Mouse (Mus musculus) liver, embryonic 14.5 days (tissue): ENCODE measurements around the gene Tmprss9. TPM values are rescaled to one million over a fixed set of nuclear protein-coding genes. Genes with fewer than 3 reads are reported as not detected.

Experiments
- ATAC-seq: fragments of 200-750 bp; cut with Nextera tagmentation; 2 replicates; pipeline ENCODE4 v1.8.0; 2017; ENCODE audit warnings: moderate number of reproducible peaks, mild to moderate bottlenecking, moderate library complexity; ENCODE audit not compliant: insufficient read depth
- DNase-seq, 3 experiments: peaks; one replicate each; pipeline ENCODE4 v3.0.0-alpha.2; 2012 to 2013; ENCODE audit warnings: low read depth in 3 of 3, low spot score in 3 of 3
- H3K27ac ChIP-seq: fragments of 300-500 bp; sonication (generic); 2 replicates; pipeline ENCODE4 v1.5.1; 2014; ENCODE audit warnings: moderate library complexity, mild to moderate bottlenecking, control low read depth, inconsistent platforms
- H3K27me3 ChIP-seq: fragments of 300-500 bp; sonication (generic); 2 replicates; pipeline ENCODE4 v1.6.1; 2014; ENCODE audit warnings: mild to moderate bottlenecking, low read length, moderate library complexity; ENCODE audit not compliant: control insufficient read depth, insufficient read depth
- H3K36me3 ChIP-seq: fragments of 300-500 bp; sonication (generic); replicated peaks from 2 replicates; pipeline ENCODE4 v1.6.1; 2014; ENCODE audit warnings: low read depth; ENCODE audit not compliant: control insufficient read depth, insufficient read depth
- H3K4me1 ChIP-seq, 2 experiments: fragments of 200-500 bp in 1 of 2; fragments of 300-500 bp in 1 of 2; sonication (generic) in 1 of 2; replicated peaks; 2 replicates each; pipeline ENCODE4 v1.6.1; 2012 to 2014; ENCODE audit warnings: antibody characterized with exemption in 1 of 2, inconsistent platforms in 1 of 2, low read length in 1 of 2; ENCODE audit not compliant: control insufficient read depth in 2 of 2, insufficient read depth in 2 of 2
- H3K4me2 ChIP-seq: fragments of 300-500 bp; sonication (generic); 2 replicates; pipeline ENCODE4 v1.6.1; 2014; ENCODE audit warnings: low read depth, mild to moderate bottlenecking, control low read depth, moderate library complexity
- H3K4me3 ChIP-seq, 2 experiments: fragments of 200-500 bp in 1 of 2; fragments of 300-500 bp in 1 of 2; sonication (generic) in 1 of 2; 2 replicates each; pipeline ENCODE4 v1.5.1; 2012 to 2014; ENCODE audit warnings: low read depth in 2 of 2, low read length in 2 of 2, mild to moderate bottlenecking in 2 of 2, control low read depth in 1 of 2, inconsistent platforms in 1 of 2, moderate library complexity in 1 of 2; ENCODE audit not compliant: insufficient read depth in 1 of 2
- H3K9ac ChIP-seq: fragments of 300-500 bp; sonication (generic); replicated peaks from 2 replicates; pipeline ENCODE4 v1.6.1; 2014; ENCODE audit warnings: mild to moderate bottlenecking, control low read depth, moderate library complexity
- H3K9me3 ChIP-seq: fragments of 300-500 bp; sonication (generic); 2 replicates; pipeline ENCODE4 v1.6.1; 2016; ENCODE audit warnings: low read length, mixed read lengths; ENCODE audit not compliant: control insufficient read depth
- CTCF ChIP-seq: IDR thresholded peaks from 2 replicates; pipeline ENCODE4 v1.5.1; 2016; ENCODE audit warnings: antibody characterized with exemption, low read depth, control low read depth
- EP300 ChIP-seq: IDR thresholded peaks from 2 replicates; pipeline ENCODE4 v1.6.1; 2016; ENCODE audit warnings: antibody characterized with exemption, low read depth
- WGBS: fragments of 180-500 bp; shearing (Covaris S2); extraction: QIAGEN DNeasy Blood & Tissue Kit; methylation state at CpG from one replicate; pipeline ENCODE4 v1.1.7; 2014; ENCODE audit not compliant: insufficient replicate concordance; 5-methylcytosine and 5-hydroxymethylcytosine counted together
- polyA plus RNA-seq, 2 experiments: library from polyadenylated mRNA; depleted of rRNA in 1 of 2; stranded (reverse) in 1 of 2; unstranded in 1 of 2; fragments of >200 nt; fragmentation: Nextera tagmentation in 1 of 2; extraction: Ambion mirVana in 1 of 2; gene quantifications; 2 replicates each; pipeline versions ENCODE4 v1.2.1 to v1.2.3; 2012 to 2014

Gene Tmprss9
- polyA plus RNA-seq, 2 experiments = 0.06 TPM; not detected in 1

- Histone ChIP-seq H3K27me3 (peaks cover 47% of the 10 kb centered on the region), H3K4me2 (no peak overlapping the region; the same call in 1 of the 2 replicates), H3K4me1 (peaks cover 0 to 3% of the 10 kb centered on the region in 2 experiments; a peak in 1 of 4 replicates), H3K36me3 (no peaks in the 10 kb centered on the region), H3K27ac (no peak overlapping the region), H3K9ac (no peak overlapping the region), H3K9me3 (no peaks in the 10 kb centered on the region), H3K4me3 (peak overlapping the region in 1 of 2 experiments; percentile 4; a peak in 2 of 4 replicates)
- no peak for ATAC-seq
- no peak for DNase-seq
- TF ChIP-seq EP300 (no peak), CTCF (no peak)
- 10% methylated on average over 32 of the region's 32 CpGs for WGBS
Measured at GRCm38 (mm10) chr10:80843087-80843930, 28.3 kb upstream of the Tmprss9 start.

GRCm38 (mm10) chr10:80843931-80844547, 27.6 kb upstream of the Tmprss9 start, which contains the start of gene Lingo3:
Lingo3 (minus strand) TSS chr10:80844039.
- ATAC-seq = no peak
- H3K4me3 ChIP-seq = peak within 1 kb of the TSS in 1 of 2 experiments; percentile 4; a peak in 2 of 4 replicates
- no peak for DNase-seq
- H3K4me1 ChIP-seq = peaks cover 0 to 8% of the 10 kb centered on the region in 2 experiments; a peak in 2 of 4 replicates
- H3K9me3 ChIP-seq = no peaks in the 10 kb centered on the region
- peaks cover 47% of the 10 kb centered on the region for H3K27me3 ChIP-seq
- no peak for TF ChIP-seq EP300
- no peak for TF ChIP-seq CTCF
- H3K9ac ChIP-seq = no peak within 1 kb of the TSS
- H3K36me3 ChIP-seq = no peaks in the 10 kb centered on the region
- H3K27ac ChIP-seq = no peak within 1 kb of the TSS
- no peak within 1 kb of the TSS; the same call in 1 of the 2 replicates for H3K4me2 ChIP-seq
- WGBS = 5% methylated on average over 50 of the region's 51 CpGs

GRCm38 (mm10) chr10:80845055-80845693, 26.5 kb upstream of the Tmprss9 start:
- Histone ChIP-seq H3K9me3 (no peaks in the 10 kb centered on the region), H3K9ac (no peak overlapping the region), H3K36me3 (no peaks in the 10 kb centered on the region), H3K27ac (no peak overlapping the region), H3K27me3 (peaks cover 47% of the 10 kb centered on the region), H3K4me2 (no peak overlapping the region), H3K4me1 (peaks cover 0 to 10% of the 10 kb centered on the region in 2 experiments; a peak in 2 of 4 replicates), H3K4me3 (no peak overlapping the region)
- TF ChIP-seq CTCF (no peak), EP300 (no peak)
- DNase-seq (no peak), ATAC-seq (no peak)
- 68% methylated on average over 8 of the region's 8 CpGs for WGBS

GRCm38 (mm10) chr10:80845732-80846131, 25.9 kb upstream of the Tmprss9 start:
- Histone ChIP-seq H3K9me3 (no peaks in the 10 kb centered on the region), H3K4me2 (no peak overlapping the region), H3K9ac (no peak overlapping the region), H3K4me3 (no peak overlapping the region), H3K36me3 (no peaks in the 10 kb centered on the region), H3K27ac (no peak overlapping the region), H3K27me3 (peaks cover 47% of the 10 kb centered on the region), H3K4me1 (peaks cover 0 to 10% of the 10 kb centered on the region in 2 experiments; a peak in 2 of 4 replicates)
- ATAC-seq (no peak), DNase-seq (no peak)
- TF ChIP-seq CTCF (no peak), EP300 (no peak)
- 69% methylated on average over 12 of the region's 12 CpGs for WGBS
